Mouse (Mus musculus): ENCODE measurements around the gene Hdac10. TPM values are rescaled to one million over a fixed set of nuclear protein-coding genes. Genes with fewer than 3 reads are reported as not detected.

Hdac10 gene
- 27.0 and 31.4 TPM in 2 replicates for polyA plus RNA-seq (2015; fragmentation: Nextera tagmentation; extraction: Ambion mirVana)

- peak; percentile 84 for ATAC-seq (replicated peaks)
- Histone ChIP-seq H3K4me2 (peak within 1 kb of the TSS; percentile 69), H3K27ac (peak within 1 kb of the TSS; percentile 85), H3K4me3 (peak within 1 kb of the TSS; percentile 59), H3K4me1 (peaks cover 25% of the 10 kb centered on the region), H3K9me3 (no peaks in the 10 kb centered on the region), H3K27me3 (replicated peaks) (no peaks in the 10 kb centered on the region), H3K9ac (peak within 1 kb of the TSS; percentile 44), H3K36me3 (replicated peaks) (no peaks in the 10 kb centered on the region)
- WGBS, result 3% methylated on average over 36 of the region's 36 CpGs
These were observed at the start of gene Hdac10 for GRCm38 (mm10) chr15:89128382-89129350. Hdac10 (minus strand) TSS chr15:89128700.

DNA sequence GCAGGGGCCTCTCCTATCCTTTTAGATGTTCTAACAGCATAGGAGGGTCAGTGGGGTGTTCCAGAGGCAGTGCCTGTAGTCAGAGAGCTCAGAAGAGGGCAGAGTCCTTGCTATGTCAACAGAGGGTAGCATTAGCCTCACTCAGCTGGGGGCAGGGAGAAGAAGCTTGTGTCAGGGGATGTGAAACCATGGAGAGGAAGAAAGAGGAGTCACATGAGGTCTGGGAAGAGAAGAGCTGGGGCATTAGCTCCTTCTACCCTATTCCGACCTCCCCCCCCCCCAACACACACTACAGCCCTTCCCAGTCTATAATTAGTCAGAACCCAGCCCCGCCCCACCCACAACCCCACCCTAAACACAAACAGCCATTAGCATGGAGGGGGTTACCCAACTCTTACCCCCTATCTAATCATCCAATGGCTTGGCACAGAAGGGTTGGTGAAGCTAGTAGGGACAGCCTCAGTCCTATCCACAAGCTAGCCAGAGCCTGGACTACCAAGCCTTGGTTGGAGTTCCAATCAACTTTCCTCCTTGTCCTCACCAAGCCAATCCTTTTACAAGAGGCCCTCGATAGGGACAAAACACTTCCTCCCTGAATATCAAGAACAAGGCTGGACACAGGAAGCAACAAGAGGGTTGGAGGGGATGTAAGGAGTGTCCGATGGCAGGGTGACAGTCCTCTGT, 49.2 kb upstream of the Hdac10 start:
- peak overlapping the region; percentile 91 for H3K4me2 ChIP-seq
- H3K4me3 ChIP-seq, result no peak overlapping the region
- 80% methylated on average over 4 of the region's 4 CpGs for WGBS
- H3K27ac ChIP-seq, result 0 out of 2 replicates have a peak overlapping the region, but pooled peaks have one; percentile 20
- H3K4me1 ChIP-seq, result peaks cover 88% of the 10 kb centered on the region
- H3K9ac ChIP-seq, result 0 out of 2 replicates have a peak overlapping the region, but pooled peaks have one; percentile 17
- H3K27me3 ChIP-seq (replicated peaks), result no peaks in the 10 kb centered on the region
- no peaks in the 10 kb centered on the region for H3K9me3 ChIP-seq
- no peaks in the 10 kb centered on the region for H3K36me3 ChIP-seq (replicated peaks)
- ATAC-seq (replicated peaks), result no peak

GRCm38 (mm10) chr15:89177121-89177520, 48.6 kb upstream of the Hdac10 start:
- Histone ChIP-seq H3K27me3 (replicated peaks) (no peaks in the 10 kb centered on the region), H3K4me3 (no peak overlapping the region), H3K9me3 (no peaks in the 10 kb centered on the region), H3K27ac (0 out of 2 replicates have a peak overlapping the region, but pooled peaks have one; percentile 20), H3K9ac (0 out of 2 replicates have a peak overlapping the region, but pooled peaks have one; percentile 17), H3K36me3 (replicated peaks) (no peaks in the 10 kb centered on the region), H3K4me1 (peaks cover 89% of the 10 kb centered on the region), H3K4me2 (peak overlapping the region; percentile 91)
- ATAC-seq (replicated peaks), result no peak
- WGBS, result 12% methylated on average over 5 of the region's 5 CpGs

DNA sequence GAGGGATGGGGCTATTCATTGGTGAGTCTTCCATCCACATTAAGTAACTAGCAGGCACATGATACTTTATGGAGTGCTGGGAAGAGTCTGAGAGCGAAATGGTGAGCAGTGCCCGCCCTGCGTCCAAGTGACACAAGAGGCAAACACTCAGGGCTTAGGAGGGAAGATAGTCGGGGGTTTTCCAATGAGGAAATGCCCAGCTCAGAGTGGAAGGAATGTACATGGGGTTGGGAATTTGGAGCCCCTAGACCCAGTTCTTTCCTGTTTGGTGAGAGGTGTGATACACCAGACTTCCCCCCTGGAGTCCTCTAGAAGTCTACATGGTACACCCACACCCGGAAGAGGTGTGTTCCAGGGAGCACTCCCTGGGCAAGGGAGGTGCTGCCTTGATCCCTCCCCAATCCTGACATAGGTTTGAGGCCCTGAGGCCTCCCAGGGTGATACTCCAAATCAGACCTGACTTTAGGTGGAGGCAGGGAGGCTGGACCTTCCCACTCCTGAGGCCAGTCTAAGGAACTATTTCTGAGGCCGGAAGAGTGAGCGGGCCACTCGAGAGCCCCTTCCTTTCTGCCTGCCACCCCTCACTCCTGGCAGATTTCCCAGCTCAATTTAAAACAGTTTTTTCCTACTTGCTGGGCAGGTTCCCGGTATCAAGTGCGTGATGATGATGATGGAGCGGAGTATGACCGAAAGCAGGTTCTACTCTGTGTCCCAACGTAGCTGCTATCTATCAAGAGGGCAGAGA, 47.1 kb upstream of the Hdac10 start:
- no peak overlapping the region for H3K4me3 ChIP-seq
- no peak overlapping the region for H3K27ac ChIP-seq
- no peaks in the 10 kb centered on the region for H3K36me3 ChIP-seq (replicated peaks)
- H3K4me2 ChIP-seq, result no peak overlapping the region
- 78% methylated on average over 13 of the region's 13 CpGs for WGBS
- H3K4me1 ChIP-seq, result peaks cover 83% of the 10 kb centered on the region
- no peak overlapping the region for H3K9ac ChIP-seq
- ATAC-seq (replicated peaks), result no peak
- H3K9me3 ChIP-seq, result no peaks in the 10 kb centered on the region
- no peaks in the 10 kb centered on the region for H3K27me3 ChIP-seq (replicated peaks)

DNA sequence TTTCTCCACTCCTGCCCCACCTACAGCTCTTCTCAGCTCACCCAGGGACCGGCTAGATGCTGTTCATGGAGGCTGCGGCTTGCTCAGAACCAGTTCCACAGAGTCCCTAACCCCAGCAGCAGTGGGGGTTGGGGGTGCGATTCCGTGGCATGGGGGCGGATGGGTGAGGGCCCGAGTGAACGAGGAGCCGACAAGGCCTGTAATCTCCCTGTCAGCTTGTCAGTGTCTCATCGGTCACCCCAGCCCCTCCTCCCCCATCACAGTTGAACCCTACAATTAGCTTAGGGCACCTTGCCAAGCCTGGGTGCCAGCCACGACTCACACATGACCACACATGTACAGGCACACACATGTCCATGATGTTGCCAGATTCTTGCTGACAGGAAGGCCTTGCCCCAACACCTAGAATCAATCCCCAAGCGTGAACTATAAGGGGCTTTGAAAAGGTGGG, 46.4 kb upstream of the Hdac10 start:
- no peaks in the 10 kb centered on the region for H3K36me3 ChIP-seq (replicated peaks)
- WGBS, result 50% methylated on average over 11 of the region's 11 CpGs
- H3K9ac ChIP-seq, result no peak overlapping the region

GRCm38 (mm10) chr15:89173906-89174214, 45.4 kb upstream of the Hdac10 start:
- Histone ChIP-seq H3K27ac (peak overlapping the region; percentile 74), H3K27me3 (replicated peaks) (no peaks in the 10 kb centered on the region), H3K9ac (peak overlapping the region; percentile 64), H3K4me1 (peaks cover 87% of the 10 kb centered on the region), H3K4me3 (peak overlapping the region; percentile 51), H3K36me3 (replicated peaks) (no peaks in the 10 kb centered on the region), H3K9me3 (no peaks in the 10 kb centered on the region), H3K4me2 (peak overlapping the region; percentile 98)
- under 1% methylated on average over 15 of the region's 15 CpGs for whole genome bisulfite sequencing
- ATAC-seq (replicated peaks), result peak; percentile 24

More for the DNA sequence above, 46.4 kb upstream of the Hdac10 start:
- peak overlapping the region; percentile 51; the same call in 1 of the 2 replicates for H3K4me3 ChIP-seq
- H3K27ac ChIP-seq, result no peak overlapping the region
- no peaks in the 10 kb centered on the region for H3K9me3 ChIP-seq
- H3K27me3 ChIP-seq (replicated peaks), result no peaks in the 10 kb centered on the region
- peak overlapping the region; percentile 98 for H3K4me2 ChIP-seq
- ATAC-seq (replicated peaks), result no peak
- peaks cover 88% of the 10 kb centered on the region for H3K4me1 ChIP-seq

DNA sequence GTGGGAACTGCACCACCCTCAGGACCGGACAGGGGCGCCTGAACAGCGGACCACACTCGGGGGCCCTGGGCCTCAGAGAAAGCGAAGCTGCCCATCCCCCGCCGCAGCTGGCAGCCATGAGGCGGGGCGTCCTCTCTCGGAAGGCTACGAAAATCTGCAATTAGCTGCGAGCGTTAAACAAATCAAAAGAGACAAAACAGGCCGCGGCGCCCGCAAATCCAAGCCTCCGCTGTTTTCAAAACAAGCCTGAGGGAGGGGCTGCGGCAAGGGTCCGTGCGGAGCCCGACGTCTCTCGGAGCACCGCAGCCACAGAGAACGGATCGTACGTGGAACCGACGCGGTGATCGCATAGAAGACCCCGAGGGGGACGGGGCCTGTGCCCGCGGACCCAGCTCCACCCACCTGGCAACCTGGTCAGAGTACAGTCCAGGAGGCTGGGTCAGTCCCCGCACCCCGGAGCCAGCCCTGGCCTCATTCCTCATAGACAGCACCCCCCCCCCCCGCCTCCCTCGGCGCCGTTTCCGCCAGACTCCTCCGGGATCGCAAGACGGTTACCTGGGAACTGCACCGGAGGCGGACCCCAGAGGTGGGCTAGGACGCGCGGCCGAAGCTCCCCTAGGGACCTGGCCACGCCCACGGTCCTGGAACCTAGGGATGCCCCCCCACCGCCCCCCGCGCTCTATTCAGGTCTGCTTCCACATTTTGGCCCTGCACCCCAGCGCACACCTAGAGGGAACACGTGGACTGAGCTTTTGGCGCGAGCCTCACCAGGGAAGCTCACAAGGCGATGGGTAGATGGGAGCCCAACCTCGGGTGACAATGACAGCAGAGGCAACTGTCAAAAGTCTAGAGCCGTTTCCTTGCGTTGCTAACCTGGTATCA, 44.8 kb upstream of the Hdac10 start:
- H3K9ac ChIP-seq, result peak overlapping the region; percentile 64
- ATAC-seq (replicated peaks), result peak; percentile 46
- peak overlapping the region; percentile 74 for H3K27ac ChIP-seq
- under 1% methylated on average over 64 of the region's 65 CpGs for WGBS
- peak overlapping the region; percentile 98 for H3K4me2 ChIP-seq
- peaks cover 81% of the 10 kb centered on the region for H3K4me1 ChIP-seq
- H3K9me3 ChIP-seq, result no peaks in the 10 kb centered on the region
- H3K27me3 ChIP-seq (replicated peaks), result no peaks in the 10 kb centered on the region
- H3K4me3 ChIP-seq, result peak overlapping the region; percentile 51
- no peaks in the 10 kb centered on the region; the same call in 1 of the 2 replicates for H3K36me3 ChIP-seq (replicated peaks)

DNA sequence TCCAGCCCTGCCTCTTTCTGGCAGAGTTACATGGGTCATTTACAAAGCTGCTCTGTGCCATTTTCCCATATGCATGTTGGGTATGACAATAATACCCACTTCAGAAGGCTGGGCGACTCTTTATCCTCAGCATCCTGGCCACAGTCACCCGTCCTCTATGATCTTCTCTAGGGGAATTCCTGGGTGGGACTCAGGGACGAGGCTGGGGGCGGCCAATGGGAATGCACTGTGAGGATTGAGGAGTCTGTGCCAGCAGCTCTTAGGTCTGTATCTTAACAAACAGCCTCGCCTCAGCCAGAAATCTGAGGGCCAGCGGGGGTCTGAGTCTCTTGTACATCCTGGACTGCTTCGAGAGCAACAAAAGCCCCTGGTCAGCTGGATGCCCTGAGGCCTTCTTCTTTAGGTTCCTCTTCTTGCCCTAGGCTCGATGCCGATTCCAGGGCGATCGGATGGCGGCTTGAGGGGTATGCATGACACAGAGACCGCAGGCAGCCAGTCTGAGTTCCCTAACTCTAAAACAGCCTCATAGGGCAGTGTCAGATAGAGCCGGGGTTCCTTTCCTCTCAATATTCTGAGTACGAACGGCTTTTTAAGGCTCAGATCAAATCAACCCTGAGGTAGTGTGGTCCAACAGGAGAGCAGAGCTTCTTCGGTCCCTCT, 43.9 kb upstream of the Hdac10 start:
- Histone ChIP-seq H3K4me3 (peak overlapping the region; percentile 51), H3K27me3 (replicated peaks) (no peaks in the 10 kb centered on the region), H3K9me3 (no peaks in the 10 kb centered on the region), H3K9ac (peak overlapping the region; percentile 64), H3K4me2 (peak overlapping the region; percentile 98), H3K36me3 (replicated peaks) (peaks cover 4% of the 10 kb centered on the region; the same call in 1 of the 2 replicates), H3K27ac (peak overlapping the region; percentile 74), H3K4me1 (peaks cover 72% of the 10 kb centered on the region)
- WGBS, result 24% methylated on average over 17 of the region's 17 CpGs
- ATAC-seq (replicated peaks), result no peak

DNA sequence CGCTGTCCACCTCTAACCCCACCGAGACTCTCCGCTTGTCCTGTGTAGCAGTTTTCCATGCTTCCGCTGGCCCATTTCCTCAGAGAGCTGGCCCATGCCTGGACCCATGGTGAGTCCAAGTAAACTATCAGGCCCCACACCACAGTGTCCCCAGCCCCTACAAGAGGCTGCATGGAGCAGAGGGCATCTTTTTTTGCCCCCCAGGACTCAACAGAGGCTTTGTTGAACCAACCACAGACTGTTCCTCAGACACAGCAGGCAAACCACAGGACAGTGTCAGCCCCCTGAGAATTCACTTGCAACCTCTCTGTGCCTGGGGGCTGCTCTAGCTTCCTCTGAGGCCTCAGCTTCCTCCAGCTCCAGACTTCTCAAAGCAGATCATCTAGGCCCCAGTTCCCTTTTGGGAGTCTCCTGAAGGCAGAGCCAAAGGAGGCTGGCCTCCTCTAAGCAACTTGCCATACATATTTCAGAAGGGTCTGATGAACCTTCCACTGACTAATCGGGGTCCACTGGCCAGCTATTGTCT, 43.1 kb upstream of the Hdac10 start:
- H3K9me3 ChIP-seq, result no peaks in the 10 kb centered on the region
- peaks cover 64% of the 10 kb centered on the region for H3K4me1 ChIP-seq
- H3K27ac ChIP-seq, result no peak overlapping the region
- no peak overlapping the region for H3K4me3 ChIP-seq
- H3K27me3 ChIP-seq (replicated peaks), result no peaks in the 10 kb centered on the region
- WGBS, result 87% methylated on average over 5 of the region's 5 CpGs
- H3K36me3 ChIP-seq (replicated peaks), result peaks cover 12% of the 10 kb centered on the region
- no peak overlapping the region for H3K9ac ChIP-seq
- no peak for ATAC-seq (replicated peaks)
- no peak overlapping the region for H3K4me2 ChIP-seq

GRCm38 (mm10) chr15:89170102-89170501, 41.6 kb upstream of the Hdac10 start:
- Histone ChIP-seq H3K4me2 (no peak overlapping the region), H3K27ac (no peak overlapping the region), H3K9me3 (no peaks in the 10 kb centered on the region), H3K4me1 (peaks cover 52% of the 10 kb centered on the region), H3K9ac (no peak overlapping the region), H3K36me3 (replicated peaks) (peaks cover 25% of the 10 kb centered on the region), H3K4me3 (no peak overlapping the region), H3K27me3 (replicated peaks) (no peaks in the 10 kb centered on the region)
- 63% methylated on average over 3 of the region's 3 CpGs for WGBS
- ATAC-seq (replicated peaks), result no peak
